Mouse (Mus musculus): ENCODE data around the gene Camta1.
A peak's percentile ranks its signal among the peaks of the same experiment; 100 is the strongest.

Camta1 gene

DNA sequence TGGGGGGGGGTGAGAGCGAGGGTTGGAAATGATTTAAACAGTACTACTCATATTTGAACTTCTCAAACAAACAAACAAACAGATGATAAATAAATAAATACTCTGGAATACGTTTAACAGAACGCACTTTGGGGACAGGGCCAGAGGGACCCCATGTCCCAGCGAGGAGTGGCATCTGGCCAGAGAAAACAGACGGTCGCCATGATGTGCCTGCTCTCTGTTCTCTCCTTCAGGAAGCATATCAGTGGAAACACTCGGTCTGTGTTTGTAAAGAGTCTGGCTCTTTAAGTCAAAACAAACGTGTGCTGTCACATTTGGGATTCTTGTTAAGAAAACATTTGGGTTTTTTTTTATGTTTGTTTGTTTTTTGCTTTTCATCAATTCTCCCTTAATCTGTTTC is 439.3 kb downstream of the Camta1 start:
- DNase-seq = peak; percentile 23

DNA sequence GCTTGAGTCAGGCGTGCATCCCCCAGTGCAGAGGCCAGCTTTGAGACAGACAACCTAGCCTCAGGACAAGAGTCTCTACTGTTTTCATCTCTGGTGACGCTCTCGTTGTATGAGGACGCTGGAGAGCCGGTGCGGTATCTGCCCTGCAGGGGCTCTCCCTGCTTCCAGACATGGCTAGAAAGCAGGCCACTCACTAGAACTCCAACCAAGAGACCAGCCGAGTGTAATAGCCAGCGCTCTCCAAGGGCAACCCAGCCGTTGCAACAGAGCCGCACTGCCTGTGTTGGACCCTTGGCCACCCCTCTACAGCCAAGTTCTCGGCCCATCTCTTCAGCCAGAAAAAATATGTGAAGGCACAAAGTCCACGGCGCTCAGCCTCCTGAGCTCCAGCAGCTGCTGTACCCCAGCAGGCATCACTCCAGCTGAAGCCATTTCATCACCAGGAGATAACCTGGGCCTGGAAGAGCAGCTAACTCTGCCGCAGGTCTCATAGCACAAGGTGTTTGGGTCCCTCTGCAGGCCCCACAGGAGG is 443.3 kb downstream of the Camta1 start:
- no peak for DNase-seq

DNA sequence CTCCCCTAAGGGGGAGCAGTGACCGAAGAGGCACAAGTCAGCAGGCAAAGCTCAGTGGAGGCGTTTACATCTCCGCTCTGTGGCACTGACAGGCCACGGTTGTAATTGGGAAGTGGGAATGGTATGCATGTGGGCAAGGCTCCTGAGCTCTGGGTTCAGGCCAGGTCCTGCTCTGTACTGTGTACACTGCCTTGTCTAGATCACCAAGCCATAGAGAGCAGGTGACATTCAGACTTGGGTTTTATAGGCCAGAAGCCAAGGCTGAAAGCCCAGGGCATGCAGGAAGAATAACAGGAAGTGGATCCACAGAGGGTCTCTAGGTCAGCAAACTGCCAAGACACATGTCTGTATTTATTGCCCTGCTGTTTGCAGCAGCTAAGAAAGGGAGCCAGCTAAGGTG is 445.9 kb downstream of the Camta1 start:
- DNase-seq = no peak

DNA sequence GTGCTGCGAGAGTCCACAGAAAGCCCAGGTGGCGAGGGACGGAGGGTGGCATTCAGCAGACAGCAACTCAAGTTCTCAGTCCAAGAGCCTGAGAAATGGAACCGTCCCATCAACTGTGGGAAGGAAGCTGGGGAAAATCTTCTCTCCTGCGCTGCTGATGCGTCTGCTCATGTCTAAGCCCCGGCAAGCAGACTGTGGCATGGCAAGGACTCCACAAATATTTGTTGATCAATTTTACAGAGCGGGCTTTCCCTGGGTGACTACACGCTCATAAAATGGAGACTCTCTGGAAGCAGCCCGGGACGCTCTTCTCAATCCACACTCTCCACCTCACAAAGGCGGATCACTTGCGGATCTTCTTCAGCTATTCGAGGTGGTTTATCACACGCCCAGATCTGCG is 446.3 kb downstream of the Camta1 start:
- DNase-seq = no peak

DNA sequence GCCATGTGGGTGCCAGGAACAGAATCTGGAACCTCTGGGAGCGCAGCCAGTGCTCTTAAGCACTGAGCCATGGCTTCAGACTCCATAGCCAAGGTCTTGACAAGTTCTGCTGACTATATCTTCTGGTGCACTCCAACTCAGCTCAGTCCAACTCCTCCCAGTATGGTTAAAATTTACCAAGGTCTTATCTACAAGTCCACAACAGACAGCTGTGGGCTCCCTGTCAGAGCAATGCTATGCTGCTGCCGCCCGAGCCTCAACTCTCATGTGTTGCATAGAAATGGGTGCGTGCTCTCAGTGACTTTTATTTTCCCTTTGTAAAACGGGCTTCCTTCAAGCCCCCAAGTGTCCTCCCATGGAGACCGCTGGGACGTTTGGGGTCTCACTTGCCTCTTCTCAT is 446.7 kb downstream of the Camta1 start:
- no peak for DNase-seq

DNA sequence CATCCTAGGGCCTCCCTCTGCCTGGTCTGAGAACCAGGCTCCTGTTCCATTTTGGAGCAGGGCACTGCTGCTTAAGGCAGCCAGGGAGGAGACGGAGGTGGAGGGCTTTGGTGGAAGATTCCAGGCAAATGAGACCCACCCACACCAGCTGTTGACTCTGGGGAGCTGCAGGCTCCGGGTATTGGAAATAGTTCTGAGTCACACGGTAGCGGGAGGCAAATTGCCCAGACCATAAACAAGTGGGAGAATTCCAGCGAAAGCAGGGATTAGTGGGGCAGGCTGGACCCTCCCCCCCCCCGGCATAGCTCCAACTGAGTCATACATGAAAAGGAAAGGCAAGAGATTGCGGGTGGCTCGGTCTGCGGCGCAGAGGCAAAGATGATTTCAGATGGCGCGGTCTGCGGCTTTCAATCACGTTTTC is 450.0 kb downstream of the Camta1 start:
- peak; percentile 10 for DNase-seq

DNA sequence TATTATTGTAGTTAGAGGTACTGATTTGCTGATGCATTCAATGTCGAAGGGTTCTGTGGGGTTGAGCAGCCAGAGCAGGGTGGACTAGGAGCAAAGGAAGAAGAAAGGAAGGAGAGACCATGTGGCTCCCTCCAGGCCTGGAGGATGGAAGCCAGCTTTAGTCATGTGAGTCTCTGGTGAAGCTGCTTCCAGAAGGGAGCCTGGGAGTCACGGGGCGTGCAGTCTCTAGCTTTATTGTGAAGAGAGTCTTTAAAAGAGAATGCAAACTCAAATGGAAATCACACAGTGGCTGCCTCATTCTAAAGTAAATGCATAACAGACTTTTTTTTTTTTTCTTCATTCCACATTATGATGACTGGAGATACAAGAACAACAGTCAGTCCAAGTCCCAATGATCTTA is 450.7 kb downstream of the Camta1 start:
- no peak for DNase-seq

DNA sequence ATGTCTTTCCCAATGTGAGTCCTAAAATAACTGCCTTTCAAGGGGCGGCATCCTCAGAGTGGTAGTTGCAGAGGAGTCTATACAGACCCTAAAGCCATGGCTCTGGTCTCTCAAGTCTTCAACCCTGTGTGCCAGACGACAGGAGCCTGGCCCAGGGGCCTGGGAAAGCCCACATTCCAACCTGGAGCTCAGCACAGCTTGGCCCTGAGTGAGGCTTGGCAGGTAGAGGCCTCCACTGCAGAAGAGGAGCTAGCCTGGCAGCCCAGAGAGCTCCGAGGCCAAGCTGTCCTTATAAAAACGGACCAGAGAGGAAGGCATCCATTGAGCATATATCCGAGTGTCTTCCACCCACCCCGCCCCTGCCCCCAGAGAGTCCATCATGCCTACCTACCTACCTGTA is 452.4 kb downstream of the Camta1 start:
- no peak for DNase-seq

DNA sequence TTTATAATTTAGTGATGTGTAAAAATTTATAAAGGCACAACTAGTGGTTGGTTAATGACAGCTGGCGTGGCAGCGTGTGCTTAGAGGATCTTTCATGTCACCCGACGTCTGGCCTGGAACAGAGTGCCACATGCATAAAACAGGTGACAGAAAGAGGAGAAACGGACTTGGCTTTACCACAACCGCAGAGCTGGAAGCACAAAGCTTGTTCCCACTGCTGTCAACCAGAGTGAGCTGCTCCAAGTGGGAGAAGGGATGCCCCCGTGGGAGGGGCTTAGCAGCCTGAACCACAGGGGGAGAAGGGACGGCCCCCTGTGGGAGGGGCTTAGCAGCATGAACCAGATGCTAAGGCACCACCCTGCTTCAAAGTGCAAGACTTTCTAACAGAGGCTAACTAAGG is 452.9 kb downstream of the Camta1 start:
- no peak for DNase-seq

DNA sequence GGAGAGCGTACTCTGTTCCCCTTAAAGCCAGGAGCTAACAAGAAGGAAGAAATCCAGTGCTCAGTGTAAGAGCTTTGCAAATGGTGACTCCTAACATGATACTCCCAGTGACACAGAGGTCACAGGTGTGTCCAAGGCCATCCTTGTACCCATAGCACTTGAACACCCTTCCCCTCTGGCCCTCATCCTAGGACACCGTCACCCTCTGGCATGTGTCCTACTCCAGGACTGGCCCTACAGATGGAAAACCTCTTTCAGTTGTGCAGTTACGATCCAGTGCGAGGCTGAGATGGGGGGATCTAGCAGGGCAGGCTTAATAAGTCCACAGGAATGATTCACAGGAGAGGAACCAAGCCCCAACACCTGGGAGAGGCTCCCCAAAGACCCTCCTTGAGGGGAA is 453.4 kb downstream of the Camta1 start:
- no peak for DNase-seq

DNA sequence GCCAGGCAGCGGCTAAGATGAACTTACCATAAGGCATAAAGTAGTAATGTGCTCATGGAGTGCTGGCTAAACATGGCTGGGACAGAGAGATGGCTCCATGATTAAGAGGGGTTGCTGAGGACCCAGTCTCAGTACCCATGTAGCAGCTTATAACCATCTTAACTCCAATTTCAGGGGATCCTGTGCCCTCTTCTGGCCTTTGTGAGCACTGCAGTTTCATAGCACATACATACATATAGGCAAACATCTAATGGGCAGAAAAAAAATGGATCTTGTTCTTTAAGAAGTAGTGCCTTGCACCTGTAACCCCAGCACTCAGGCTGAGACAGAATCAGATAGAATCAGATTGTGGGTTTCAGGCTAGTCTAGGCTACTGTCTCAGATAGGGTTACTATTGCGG is 454.5 kb downstream of the Camta1 start:
- no peak for DNase-seq

DNA sequence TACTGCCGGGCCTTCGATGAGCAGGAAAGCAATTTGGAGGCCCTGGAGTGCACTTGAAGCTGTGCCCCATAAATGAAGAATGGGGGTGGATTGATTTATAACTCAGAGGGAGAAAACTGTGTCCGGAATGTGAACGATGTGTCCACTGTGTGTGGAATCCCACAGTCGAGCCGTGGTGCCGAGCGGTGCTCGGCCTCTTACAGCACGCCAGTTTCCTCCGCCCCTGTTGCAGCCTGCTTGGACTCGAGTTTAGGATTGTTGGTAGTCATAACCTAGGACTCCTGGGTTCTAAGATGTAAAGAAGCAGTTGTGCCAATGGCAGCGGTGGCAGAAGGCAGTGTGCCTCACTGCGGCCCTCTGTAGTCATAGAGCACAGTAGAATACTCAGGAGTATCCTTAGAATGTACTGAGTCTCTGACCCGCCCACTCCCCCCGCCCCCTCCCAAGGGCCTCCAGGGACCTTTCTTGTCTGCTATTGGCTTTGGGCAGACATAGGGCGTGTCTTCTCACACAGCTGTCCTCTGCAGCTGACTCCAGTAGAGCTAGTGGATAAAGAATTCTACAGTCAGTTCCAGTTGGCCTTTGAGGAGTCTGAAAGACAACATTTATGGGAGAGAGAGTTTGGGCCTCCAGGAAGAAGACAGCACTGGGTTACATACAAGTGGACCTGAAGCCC is 457.0 kb downstream of the Camta1 start:
- DNase-seq = no peak

DNA sequence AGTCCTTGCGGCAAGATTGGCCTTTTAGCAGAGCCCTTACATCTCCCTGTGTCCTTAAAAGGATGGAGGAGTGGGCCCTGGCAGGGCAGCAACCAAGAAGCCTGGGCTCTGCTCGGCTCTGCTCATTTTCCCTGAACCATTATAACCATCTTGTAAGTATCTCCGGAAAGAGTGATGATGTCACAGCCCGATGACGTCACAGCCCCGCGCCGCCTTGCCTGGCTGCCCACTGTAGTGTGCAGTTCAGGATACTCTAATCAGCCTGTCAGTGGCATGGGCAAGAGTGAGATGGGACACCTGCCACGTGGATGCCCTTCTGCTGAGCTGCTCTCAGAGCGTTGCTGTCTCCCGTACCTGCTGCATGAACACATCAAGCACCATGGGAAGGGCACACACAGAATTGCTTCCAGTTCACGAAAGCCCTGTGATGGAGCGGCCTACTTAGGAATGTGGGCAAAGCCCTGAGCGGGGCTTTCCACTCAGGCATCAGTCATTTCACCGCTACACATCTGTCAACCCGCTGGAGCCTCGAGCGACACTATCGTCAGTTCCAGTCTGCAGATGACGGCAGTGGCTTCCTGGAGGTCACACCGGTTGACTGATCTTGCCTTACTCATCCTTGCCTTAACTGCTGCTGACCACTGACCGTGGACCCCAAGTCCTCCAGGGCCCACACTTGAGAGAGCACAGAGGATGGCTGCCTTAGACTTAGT is 459.8 kb downstream of the Camta1 start:
- DNase-seq = no peak

DNA sequence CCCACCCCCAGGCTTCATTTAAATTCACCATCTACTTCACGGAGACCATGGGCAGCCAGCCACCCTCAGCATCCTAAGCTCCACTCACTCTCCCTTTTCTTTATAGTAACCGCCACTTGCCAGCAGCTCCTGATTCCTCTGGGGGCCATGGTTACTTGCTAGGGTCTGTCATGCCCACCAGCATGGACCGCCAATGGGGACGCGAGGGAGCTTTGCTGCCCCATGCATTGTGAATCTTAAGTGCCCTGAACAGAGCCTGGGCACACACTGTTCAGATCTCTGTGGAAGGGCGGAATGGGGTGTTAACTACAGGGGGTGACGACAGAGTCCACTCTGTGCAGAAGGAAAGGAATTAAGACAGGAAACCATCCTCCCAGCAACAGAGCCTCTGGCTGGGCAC is 465.1 kb downstream of the Camta1 start:
- DNase-seq = no peak

DNA sequence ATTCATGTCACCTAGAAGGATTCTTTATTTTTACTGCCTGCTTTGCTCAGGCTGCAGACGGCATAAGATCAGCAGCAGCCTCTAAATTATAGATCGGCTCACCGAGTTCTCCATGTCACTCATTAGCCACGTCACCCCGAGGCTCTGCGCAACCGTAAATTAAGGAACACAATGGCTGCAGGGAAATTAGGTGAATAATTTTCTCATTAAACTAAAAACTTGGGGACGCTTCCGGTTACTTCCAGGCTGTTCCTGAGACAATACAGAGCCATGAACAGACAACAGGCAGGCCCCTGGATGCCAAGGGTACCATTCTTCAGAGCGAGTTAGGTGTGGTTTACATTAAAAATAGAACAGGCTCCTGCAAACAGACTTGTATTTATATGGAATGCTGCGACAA is 472.3 kb downstream of the Camta1 start:
- DNase-seq = no peak

DNA sequence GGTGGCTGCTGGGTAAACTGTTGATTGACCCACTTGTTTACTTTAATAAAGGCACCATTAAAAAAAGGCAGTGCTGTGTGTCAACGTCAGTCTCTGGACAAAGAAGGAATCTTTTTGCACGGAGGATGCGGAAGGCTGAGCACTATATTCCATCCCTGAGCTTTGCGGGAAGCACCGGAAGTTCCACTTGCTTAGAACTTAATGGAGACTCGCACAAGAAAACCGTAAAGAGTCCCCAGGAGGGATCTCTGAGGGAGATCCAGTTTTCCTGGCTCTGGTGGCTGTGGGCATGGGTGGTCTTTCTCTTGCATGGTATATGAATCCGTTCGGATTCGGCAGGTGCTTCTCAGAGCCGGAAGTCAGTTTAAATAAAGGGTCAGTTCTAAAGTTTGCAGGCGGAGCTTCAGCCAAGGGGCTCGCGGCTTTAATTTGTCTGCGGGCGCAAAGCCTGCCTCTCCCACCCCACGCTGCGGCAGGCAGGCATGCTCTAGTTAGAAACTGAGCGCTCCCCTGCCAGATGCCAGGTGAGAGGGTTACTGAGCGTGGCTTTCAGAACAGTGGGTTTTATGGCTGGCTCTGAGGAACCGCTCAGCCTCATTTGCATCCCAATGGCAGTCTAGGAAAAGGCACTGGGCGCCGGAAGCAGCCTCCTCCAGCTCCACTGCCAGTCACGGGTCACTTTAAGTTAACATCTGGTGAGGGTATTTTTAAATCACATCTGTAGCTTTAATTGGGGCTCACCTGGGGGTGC is 474.8 kb downstream of the Camta1 start:
- no peak for DNase-seq

DNA sequence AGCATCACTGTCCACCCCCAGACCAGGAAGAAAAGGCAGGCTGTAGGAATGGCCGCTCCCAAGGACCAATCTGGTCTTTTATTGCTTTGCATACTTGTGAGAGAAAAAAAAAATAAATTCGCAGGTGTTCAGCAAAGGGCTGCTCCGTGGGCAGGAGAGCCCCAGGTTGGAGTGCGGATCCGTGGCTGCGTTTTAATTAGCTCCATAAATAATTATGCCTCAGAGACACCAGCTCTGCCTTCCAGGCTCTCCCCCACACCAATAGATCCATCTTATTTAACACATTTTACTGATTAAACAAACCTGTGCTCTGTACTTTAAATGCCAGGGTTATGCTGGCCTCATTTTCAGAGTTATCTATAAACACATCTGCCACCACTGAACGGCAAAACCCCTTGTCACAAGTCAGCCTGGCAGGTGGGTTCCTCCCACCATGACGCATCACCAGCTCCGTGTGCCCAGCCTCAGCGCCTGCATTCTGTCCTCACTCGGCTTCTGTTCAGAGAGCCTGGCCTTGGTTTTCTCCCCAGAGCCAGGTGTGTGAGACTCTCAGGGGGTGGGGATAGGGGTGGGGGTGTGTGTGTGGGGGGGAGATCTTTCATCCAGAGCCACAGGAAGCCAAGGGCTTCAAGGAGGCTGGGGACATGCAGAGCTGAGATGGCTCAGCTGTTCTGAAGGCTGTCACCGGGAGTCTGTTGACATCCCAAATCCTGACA is 475.5 kb downstream of the Camta1 start:
- no peak for DNase-seq

DNA sequence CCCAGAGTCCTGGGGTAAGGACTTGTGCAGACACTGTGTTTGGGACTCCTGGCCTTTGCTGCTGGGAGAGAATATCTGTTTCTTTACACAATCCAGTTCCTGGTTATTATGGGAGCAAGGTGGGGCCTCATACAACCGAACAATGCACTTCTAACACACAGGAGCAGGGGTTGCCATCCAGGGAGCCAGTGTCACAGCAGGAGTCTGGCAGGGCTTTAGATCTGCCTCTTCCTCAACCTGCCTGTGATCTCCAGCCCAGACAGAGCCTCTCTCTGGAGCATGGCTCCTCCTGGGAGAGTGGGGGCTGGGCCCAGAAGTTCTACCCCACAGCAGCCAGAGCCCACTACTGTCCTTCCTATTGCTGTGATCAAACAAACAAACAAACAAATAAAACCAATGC is 483.9 kb downstream of the Camta1 start:
- DNase-seq = no peak

DNA sequence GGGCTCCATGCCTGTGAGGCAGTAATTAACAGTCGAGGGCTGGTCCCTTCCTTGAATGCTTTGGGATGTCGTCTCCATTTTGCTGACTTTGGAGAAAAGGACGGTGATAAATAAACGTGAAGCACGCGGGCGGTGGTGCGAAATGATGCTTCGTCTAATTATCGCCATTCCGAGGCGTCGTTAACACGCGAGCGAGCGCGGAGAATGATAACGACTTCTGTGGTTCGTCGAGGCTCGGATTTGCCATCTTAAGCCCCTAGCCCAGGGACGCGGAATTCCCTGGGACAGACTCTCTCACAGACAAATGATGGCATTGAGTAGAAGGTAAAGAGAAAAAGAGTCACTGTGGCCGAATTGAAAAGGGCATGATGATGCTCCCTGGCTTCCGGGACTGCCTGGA is 485.4 kb downstream of the Camta1 start:
- DNase-seq = no peak

DNA sequence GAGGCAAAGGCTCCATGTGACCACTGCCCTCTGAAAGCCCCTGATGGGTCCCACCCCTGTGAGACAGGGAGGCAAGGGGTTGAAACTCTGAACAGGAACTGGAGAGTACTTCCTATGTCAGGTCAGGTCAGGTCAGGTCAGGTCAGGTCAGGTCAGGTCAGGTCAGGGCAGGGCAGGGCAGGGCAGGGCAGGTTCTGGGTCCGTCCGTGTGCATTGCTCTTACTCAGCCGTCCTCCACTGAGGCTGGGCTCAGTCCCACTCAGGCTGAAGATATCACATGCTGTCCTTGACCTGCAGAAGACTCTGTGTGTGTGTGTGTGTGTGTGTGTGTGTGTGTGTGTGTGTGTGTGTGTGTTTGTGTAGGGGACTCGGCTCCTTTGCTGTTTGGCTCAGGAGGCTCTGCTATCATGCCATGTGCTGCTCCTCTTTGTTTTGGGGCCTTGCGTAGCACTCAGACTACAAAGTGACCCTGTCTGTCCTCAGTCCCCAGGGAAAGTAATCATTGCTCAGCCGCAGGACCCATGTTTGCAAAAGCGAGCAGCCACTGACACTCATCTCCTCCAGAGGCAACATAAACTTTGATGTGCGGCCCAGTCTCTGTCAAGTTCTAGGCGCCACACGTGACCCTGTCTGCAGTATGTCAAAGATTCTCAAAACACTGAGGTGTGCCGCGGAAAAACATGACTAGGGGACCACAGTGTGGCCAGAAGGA is 488.7 kb downstream of the Camta1 start:
- no peak for DNase-seq

DNA sequence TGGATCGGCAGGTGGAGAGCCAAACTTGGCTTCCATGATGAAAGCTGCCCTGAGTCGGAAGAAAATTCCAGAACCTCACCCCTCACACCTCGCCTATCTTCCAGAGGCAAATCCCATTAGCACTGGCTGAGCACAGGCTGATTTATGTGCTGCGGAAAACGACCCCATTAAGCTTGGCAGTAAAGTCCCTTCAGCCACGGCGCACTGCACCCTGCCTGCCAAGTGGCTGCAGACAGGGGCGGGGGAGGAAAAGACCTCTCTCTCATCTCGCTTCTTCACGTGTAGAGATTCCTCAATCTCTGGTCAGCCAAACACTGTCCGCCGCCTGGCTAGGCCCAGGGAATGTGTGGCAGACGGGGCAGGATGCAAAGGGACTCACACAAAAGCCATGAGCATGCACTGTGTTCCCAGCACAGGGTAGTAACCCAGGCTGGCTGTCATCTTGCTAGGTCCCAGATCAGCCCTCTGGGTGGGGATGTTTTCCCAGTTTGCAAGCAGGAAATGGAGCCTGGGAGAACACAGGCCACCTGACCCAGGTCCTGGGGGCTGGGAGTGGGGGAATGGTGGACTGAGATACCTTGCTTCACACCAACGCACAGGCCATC is 494.6 kb downstream of the Camta1 start:
- DNase-seq = no peak

Data from cerebellum, adult 11 months (tissue).